Mouse (Mus musculus) ES-Bruce4 (cell line): ENCODE data around the gene Asb14. TPM values are rescaled to one million over a fixed set of nuclear protein-coding genes. Genes with fewer than 3 reads are reported as not detected.
"Not testable (repeated sequence)": the region's sequence is repeated elsewhere in the genome, so short reads cannot be mapped to it uniquely, and the experiment has no call there.

Source experiments
- H3K27ac ChIP-seq: 2 replicates; pipeline ENCODE4 v1.5.1; 2012; ENCODE audit warnings: low read length, inconsistent platforms; ENCODE audit not compliant: insufficient read depth
- H3K27me3 ChIP-seq: 2 replicates; pipeline ENCODE4 v1.6.1; 2012; ENCODE audit warnings: mild to moderate bottlenecking, low read length, inconsistent platforms; ENCODE audit not compliant: control insufficient read depth, poor library complexity, insufficient read depth, severe bottlenecking
- H3K36me3 ChIP-seq: 2 replicates; pipeline ENCODE4 v1.6.1; 2012; ENCODE audit warnings: inconsistent platforms, mild to moderate bottlenecking, low read length, moderate library complexity; ENCODE audit not compliant: control insufficient read depth, poor library complexity, insufficient read depth, severe bottlenecking
- H3K4me1 ChIP-seq: one replicate; pipeline ENCODE4 v1.8.1; 2011; ENCODE audit warnings: low read length; ENCODE audit not compliant: control insufficient read depth, insufficient read depth
- H3K4me3 ChIP-seq: 2 replicates; pipeline ENCODE4 v1.5.1; 2011; ENCODE audit warnings: low read depth, mild to moderate bottlenecking, low read length
- H3K9ac ChIP-seq: 2 replicates; pipeline ENCODE4 v1.6.1; 2012; ENCODE audit warnings: low read depth, mild to moderate bottlenecking, inconsistent platforms; ENCODE audit not compliant: poor library complexity, severe bottlenecking
- H3K9me3 ChIP-seq: replicated peaks from 2 replicates; pipeline ENCODE4 v1.6.1; 2012; ENCODE audit warnings: mild to moderate bottlenecking, low read length, inconsistent platforms; ENCODE audit not compliant: control insufficient read depth, poor library complexity, insufficient read depth, severe bottlenecking
- CTCF ChIP-seq: IDR thresholded peaks from one replicate; pipeline ENCODE4 v1.8.1; 2011; ENCODE audit warnings: low read depth, low read length
- EP300 ChIP-seq: IDR thresholded peaks from 2 replicates; pipeline ENCODE4 v1.6.1; 2011; ENCODE audit warnings: low read depth, low read length; ENCODE audit not compliant: insufficient read depth
- POLR2A ChIP-seq: IDR thresholded peaks from one replicate; pipeline ENCODE4 v1.8.1; 2011; ENCODE audit warnings: low read length; ENCODE audit not compliant: insufficient read depth
- polyA plus RNA-seq: library from polyadenylated mRNA; stranded (reverse); fragments of >200 nt; gene quantifications from 2 replicates; pipeline ENCODE4 v1.2.4, GENCODE M21; 2011; ENCODE audit warnings: low read depth; ENCODE audit not compliant: missing spikeins, insufficient read depth, insufficient read length

The Asb14 gene
- polyA plus RNA-seq, 1 experiment: 0.84 TPM

- no peak for TF ChIP-seq CTCF
- TF ChIP-seq POLR2A: no peak
- no peak for TF ChIP-seq EP300
- Histone ChIP-seq H3K4me1 (no peaks in the 10 kb centered on the region), H3K4me3 (no peak overlapping the region), H3K36me3 (no peaks in the 10 kb centered on the region), H3K27me3 (no peaks in the 10 kb centered on the region), H3K9me3 (no peaks in the 10 kb centered on the region), H3K9ac (no peak overlapping the region), H3K27ac (no peak overlapping the region)
These were observed 6.5 kb downstream of the Asb14 start for GRCm38 (mm10) chr14:26900893-26901292.

- no peak for TF ChIP-seq EP300
- no peak for TF ChIP-seq POLR2A
- no peak for TF ChIP-seq CTCF
- H3K27ac ChIP-seq: no peak overlapping the region
- H3K9me3 ChIP-seq: no peaks in the 10 kb centered on the region
- no peak overlapping the region for H3K9ac ChIP-seq
- H3K36me3 ChIP-seq: no peaks in the 10 kb centered on the region
- no peaks in the 10 kb centered on the region for H3K27me3 ChIP-seq
- H3K4me3 ChIP-seq: no peak overlapping the region
- peaks cover 1% of the 10 kb centered on the region for H3K4me1 ChIP-seq
These were observed 13.0 kb downstream of the Asb14 start for GRCm38 (mm10) chr14:26907401-26907800.

- not testable (repeated sequence) for H3K4me3 ChIP-seq, H3K4me1 ChIP-seq, H3K36me3 ChIP-seq, H3K27me3 ChIP-seq, H3K9me3 ChIP-seq, H3K9ac ChIP-seq
- H3K27ac ChIP-seq: peak overlapping the region; percentile 53
These were observed 16.1 kb downstream of the Asb14 start for GRCm38 (mm10) chr14:26910461-26910860.

DNA sequence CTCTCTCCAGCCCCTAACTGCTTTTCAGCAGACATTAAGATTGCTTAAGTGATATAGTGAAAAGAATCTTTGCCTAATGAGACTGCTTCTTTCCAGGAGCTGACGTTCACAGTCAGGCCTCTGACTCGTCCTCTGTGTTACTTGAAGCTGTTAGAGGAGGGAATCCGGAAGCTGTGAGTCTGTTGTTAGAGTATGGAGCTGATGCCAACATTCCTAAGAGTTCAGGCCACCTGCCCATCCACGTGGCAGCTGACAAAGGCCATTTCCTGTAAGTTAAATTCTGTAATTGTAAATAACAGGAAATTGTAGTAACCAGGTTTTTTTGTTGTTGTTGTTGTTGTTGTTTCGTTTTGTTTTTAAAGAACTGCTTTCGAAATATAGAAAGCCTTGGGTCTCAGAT, 16.8 kb downstream of the Asb14 start:
- no peaks in the 10 kb centered on the region for H3K36me3 ChIP-seq
- no peaks in the 10 kb centered on the region for H3K27me3 ChIP-seq
- H3K4me3 ChIP-seq: no peak overlapping the region
- H3K9ac ChIP-seq: no peak overlapping the region
- no peaks in the 10 kb centered on the region for H3K9me3 ChIP-seq
- peak overlapping the region; percentile 67 for H3K27ac ChIP-seq
- TF ChIP-seq CTCF: no peak
- no peak for TF ChIP-seq POLR2A
- no peak for TF ChIP-seq EP300
- peaks cover 1% of the 10 kb centered on the region for H3K4me1 ChIP-seq

DNA sequence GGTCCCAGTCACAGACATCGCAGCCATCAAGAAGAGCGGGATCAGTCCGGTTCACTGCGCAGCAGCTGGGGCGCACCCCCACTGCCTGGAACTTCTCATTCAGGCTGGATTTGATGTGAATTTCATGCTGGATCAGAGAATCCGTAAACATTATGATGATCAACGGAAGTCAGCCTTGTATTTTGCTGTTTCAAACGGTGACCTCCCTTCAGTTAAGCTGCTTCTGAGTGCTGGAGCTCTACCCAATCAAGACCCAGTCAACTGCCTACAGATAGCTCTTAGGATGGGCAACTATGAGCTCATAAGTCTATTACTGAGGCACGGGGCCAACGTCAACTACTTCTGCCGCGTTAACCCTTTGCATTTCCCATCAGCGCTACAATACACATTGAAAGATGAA, 17.5 kb downstream of the Asb14 start:
- no peak for TF ChIP-seq POLR2A
- no peak for TF ChIP-seq EP300
- TF ChIP-seq CTCF: no peak
- Histone ChIP-seq H3K36me3 (no peaks in the 10 kb centered on the region), H3K9ac (no peak overlapping the region), H3K9me3 (no peaks in the 10 kb centered on the region), H3K4me1 (peaks cover 1% of the 10 kb centered on the region), H3K27ac (no peak overlapping the region), H3K4me3 (no peak overlapping the region), H3K27me3 (no peaks in the 10 kb centered on the region)

DNA sequence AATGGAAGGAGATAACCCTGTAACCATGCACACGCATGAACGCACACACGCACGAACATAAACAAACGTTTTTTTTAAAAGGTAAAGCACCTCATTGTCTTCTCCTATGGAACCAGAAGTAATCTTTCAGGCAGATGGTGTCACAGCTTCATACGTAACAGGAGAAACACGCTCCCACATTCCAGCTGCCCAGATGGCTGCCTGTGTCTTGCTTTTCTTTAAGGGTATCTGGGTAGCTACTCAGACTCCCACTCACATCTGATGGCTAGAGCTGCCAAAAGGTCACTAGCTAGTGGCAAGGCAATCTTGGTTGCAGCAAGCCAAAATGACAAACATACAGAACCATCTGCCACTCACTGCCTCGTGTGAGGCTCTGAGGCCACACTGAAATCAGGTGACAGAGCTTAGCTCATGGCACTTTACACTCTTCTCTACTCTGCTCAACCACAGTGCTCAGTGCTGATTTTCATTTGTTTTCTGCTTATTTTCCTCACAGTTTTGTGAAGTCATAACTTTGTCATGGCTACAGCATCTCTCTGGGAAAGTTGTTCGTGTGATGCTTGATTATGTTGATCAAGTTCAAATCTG, 19.4 kb downstream of the Asb14 start:
- TF ChIP-seq POLR2A (no peak), EP300 (no peak), CTCF (no peak)
- no peak overlapping the region for H3K9ac ChIP-seq
- H3K27ac ChIP-seq: no peak overlapping the region
- peaks cover 1% of the 10 kb centered on the region for H3K4me1 ChIP-seq
- no peaks in the 10 kb centered on the region for H3K9me3 ChIP-seq
- peaks cover 2% of the 10 kb centered on the region; the same call in 1 of the 2 replicates for H3K36me3 ChIP-seq
- H3K4me3 ChIP-seq: no peak overlapping the region
- no peaks in the 10 kb centered on the region for H3K27me3 ChIP-seq
